Mouse (Mus musculus) erythroblast, embryonic 14.5 days (primary cell): ENCODE measurements around the gene C3ar1.

Experiments used
- GATA1 ChIP-seq: IDR thresholded peaks from 2 replicates; pipeline ENCODE4 v1.6.1; 2012; ENCODE audit warnings: low read length, inconsistent platforms, mixed read lengths
- TAL1 ChIP-seq: IDR thresholded peaks from 3 replicates; pipeline ENCODE4 v1.6.1; 2012; ENCODE audit warnings: low read length, inconsistent platforms, mixed read lengths

DNA sequence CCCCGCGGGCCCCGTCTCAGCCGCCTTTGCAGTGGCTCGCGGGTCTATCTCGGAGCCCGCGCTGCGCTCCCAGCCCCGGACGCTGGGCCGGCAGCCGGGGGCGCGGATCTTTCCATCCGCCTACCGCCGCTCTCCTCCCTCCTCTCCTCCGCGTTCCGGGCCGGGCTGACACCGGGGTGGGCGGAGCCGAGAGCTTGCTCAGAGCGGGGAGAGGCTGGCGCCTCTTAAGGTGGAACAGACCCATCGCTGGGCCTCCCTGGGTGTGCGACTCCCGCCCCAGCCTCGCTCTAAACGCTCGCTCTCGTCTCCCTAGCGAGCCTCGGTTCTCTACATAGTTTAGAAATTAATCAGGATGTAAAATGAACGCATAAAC, 44.7 kb downstream of the C3ar1 start:
- no peak for TF ChIP-seq GATA1
- TF ChIP-seq TAL1: no peak
